Mouse (Mus musculus): ENCODE data around the gene Necap2.
A peak's percentile ranks its signal among the peaks of the same experiment; 100 is the strongest.

Gene Necap2

DNA sequence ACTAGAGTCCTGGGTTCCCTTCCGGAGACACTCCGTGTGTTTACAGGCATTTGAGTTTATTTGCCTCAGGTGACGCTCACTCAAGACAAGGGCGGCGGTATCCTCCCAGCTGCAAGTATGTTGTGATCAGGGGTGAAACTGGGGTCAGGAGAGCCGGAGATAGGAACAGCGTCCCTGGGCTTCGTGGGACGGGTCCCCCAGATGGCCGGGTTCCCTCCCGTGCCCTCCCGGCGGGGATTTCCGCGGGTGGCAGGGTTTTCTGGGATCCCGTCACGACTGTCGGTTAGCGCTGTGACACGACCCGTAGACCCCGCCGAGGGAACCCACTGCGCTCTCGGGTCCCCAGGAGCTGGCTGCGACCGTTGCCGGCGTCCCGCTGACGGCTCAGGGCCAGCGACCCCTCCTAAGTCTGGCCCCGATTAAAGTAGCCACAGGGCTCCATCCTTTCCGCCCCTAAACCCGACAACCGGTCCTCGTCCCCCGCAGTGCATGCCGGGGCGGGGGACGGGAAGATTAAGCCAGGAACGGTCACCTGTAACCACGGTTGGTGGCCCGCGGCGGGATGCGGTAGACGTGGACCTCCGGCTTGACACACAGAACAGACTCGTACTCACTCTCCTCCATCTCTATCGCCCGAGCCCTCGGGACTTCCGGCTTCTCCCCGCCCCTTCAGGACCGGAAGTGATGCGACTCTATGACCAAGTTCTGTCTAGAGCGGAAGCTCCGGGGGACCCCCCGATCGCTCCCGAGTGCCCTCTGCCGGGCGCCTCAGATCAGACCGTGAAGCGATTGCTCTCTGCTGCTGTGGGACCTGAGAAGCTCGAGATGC is at the start of gene Necap2:
Necap2 (minus strand) TSS at position 677 of the 829 bp plus-strand sequence.
- DNase-seq (ENCODE audit: low spot score): peak; percentile 92

DNA sequence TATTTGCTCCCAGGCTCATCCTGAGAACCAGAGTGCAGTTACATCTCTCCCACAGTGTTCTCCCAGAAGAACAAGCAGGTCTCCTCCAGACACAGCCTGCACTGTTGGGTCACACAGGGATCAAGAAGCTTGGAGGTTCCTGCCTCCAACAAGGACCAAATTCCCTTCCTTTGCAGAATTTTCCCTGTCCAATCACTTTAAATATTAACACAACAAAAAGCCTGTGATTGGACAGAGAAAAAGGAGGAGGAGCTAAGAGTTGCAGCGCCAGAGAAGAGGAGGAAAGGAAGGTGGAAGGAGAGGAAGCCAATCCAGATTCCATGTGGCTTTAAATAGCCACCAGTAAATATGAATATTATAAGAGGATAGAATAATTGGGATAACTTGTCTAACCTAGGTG is 44.9 kb upstream of the Necap2 start:
- DNase-seq (ENCODE audit: low spot score): no peak

DNA sequence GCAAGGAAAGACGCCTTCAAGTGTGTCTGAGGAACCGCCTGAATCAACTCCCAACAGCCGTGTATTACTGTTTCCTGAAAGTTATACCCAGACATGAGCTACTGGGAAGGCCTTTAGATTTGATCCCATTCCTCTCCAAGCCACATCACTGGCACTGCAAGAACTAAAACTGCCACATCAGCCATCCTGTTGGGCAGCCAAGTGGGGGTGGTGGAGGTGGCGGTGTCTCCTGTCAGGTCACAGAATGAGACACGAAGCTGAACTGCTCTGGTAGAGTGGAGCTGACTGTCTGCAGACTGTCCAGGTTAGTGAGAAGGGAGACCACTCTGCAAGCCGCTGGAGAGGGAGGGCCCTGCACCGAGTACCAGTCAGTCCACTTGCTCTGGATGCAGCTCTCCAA is 44.5 kb upstream of the Necap2 start:
- no peak for DNase-seq (ENCODE audit: low spot score)

DNA sequence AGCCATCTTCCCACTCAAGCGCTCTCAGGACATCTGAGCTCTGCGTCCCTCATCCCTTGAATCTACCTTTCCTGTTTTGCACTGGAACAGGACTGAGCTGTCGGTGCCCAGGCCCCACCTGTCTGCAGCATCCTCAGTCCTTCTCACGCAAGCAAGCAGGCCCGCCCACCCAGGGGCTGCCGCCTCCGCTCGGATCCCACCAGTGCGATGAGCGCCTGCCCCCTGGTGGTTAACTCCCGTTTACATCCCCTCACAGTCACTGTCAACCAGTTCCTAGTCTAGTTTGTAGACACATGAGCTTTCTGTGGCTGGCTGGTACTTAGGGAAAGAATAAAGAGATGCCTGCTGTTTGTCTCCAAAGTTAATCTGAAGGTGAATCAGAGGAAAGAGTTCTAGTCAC is 42.5 kb upstream of the Necap2 start:
- peak; percentile 59 for DNase-seq (ENCODE audit: low spot score)

DNA sequence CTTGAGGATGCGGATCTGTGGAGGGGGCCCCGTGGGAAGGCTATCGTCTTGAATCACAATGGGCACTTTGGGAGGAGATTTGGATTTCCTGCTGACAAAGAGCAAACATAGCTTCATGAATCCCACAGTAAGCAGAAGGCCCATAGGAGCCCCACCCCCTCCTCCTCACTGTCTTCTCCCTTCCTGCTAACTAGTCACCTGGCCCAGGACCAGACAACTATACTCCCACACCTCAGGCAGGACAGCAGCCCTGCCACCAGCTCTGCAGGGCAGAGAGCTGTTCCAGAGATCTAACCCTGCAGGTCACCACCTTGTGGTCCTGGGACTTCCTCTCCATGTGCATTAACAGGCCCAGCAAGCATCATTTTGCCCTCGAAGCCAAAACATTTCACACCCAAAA is 40.5 kb upstream of the Necap2 start:
- DNase-seq (ENCODE audit: low spot score): no peak

DNA sequence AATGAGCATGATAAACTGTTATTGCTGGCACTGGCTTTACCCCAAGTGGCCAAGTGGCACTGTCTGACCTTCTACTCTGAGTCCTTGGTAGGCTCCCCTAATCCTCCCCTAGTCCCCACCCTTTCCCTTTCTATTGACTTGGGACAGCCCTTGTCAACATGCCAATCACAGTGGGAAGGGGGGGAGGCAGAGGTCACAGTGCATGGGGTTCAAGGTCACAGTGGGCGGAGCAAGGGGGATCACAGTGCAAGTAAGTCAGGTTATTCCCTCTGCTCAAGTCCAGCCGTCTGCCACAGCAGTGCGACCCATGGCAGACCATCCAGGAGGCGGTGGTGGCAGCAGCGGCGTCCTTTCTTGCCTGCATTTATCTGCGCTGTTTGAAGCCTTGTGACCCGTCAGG is 37.2 kb upstream of the Necap2 start:
- DNase-seq (ENCODE audit: low spot score): no peak

DNA sequence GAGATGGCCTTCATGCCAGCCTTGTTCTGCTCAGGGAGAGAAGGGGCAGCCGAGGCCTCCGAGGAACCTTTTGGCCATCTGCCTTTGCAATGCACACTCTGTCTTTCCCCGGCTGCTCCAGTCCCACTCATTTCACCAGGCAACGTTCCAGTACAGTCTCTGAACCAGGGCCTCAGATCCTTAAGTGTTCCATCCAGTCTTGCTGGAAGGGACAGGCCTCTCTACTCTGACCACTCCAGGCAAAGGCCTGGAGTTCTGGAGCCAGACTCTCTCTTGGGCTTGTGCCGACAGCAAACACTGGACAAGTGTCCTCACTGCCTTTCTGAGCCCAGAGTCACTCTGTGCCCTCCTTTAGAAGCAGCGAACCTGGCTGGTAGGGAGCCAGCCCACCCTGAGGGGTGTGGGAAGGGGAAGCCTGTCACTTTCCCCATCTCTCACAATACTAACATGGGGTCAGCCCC is 36.4 kb upstream of the Necap2 start:
- DNase-seq (ENCODE audit: low spot score): peak; percentile 38

DNA sequence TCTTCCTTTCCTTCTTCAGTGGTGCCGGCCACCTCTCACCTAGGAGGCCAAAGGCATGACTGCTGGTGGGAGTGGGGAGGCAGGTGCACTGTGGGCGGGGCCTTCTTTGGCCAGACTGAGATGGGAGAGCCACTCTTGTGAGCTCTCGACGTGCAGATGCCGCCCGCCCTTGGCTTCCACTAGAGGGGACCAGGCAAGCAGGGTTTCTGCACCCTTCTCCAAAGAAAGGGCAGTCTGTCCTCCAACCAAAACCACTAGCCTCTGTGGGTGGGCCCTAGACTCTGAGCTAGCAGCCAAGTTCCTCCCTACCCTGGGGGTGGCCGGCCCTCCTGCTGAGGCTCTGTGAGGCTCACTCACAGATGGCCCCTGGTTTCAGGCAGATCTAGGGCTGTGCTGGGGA is 35.7 kb upstream of the Necap2 start:
- peak; percentile 28 for DNase-seq (ENCODE audit: low spot score)

DNA sequence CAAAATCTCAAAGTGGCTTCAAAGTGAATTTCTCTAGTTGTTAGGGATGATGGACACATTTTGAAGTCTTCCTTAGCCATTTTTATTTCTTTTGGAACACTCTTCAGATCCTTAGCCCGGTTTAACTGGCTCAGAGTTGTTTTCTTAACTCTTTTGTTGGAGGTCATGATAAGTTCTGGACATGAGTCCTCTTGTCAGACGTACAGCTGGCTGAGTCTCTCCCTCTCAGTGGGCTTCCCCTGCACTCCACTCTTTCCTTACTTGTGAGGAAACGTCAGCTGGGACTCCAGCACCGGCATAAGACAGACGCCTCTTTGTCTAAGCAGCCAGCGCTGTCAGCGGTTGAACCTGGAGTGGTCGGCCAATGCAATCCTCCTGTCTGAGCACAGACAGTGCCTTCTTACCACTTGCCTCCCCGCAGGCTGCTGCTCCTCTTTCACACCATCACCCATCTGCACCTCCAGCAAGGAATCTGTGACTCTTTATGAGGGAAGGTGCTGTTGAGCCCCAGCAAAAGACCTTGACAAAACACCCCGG is 30.1 kb upstream of the Necap2 start:
- no peak for DNase-seq (ENCODE audit: low spot score)

DNA sequence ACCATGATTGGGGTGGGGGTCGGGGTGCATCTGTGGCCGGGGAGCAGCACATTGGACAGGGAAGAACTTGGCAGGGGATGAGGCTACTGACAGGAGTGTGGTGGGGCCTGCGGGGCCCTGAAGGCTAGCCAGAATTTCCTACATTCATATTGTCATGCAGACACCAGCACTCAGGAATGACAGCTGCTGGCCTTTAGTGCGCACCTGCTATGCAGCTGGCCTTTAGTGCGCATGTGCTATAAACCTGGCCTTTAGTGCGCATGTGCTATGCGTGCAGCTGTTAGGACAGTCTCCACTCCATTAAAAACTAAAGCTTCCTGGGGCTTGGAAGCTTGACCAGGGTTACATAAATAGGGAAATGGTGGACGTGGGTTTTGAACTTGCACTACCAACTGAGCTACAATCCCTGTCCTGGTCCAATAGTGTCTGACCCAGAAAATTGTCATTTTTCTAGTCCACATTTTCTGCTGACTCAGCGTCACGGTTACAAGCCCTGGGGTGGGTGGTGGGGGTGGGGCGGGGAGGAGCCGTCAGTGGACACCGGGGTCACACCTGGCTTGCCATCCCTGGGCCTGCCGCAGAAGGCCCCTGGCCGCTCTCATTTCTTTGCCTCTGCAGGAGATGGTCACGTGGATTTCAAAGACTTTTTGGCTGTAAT is 28.5 kb upstream of the Necap2 start:
- no peak for DNase-seq (ENCODE audit: low spot score)

DNA sequence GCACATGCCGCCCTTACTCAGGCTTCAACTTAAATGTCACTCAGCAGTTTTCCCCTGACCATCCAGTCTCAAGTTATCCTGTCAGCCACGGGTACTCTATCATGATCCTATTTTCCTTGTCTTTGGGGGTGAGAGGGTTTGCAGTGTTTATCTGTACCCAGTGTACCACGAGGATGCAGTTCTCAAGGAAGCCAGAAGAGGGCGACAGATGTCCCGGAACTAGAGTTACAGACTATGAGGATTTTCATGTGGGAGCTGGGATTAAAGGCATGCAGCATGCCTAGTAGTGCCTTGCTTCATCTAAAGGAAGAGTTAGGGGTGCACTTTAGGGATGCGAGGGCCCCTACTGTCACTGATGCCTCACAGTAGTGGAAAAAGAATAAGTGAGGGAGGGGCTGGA is 23.7 kb upstream of the Necap2 start:
- no peak for DNase-seq (ENCODE audit: low spot score)

DNA sequence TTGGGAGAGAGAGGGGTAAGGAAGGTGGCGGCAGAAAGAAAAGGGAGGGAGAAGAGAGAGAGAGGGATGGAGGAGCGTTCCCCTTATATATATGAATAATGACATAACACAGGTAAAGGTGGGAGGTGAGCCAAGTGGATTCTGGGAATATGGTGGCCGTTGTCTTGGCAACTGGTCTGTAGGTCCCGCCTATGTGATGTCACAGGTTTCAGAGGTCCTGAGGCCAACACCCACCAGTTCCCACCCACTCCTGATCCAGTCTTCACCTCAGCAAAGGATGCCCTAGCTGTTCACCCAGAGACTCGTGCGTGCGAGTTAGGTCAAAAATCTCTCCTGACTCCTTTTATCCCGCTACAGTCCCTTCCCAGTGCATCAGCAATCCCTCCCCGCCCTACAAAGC is 23.1 kb upstream of the Necap2 start:
- no peak for DNase-seq (ENCODE audit: low spot score)

DNA sequence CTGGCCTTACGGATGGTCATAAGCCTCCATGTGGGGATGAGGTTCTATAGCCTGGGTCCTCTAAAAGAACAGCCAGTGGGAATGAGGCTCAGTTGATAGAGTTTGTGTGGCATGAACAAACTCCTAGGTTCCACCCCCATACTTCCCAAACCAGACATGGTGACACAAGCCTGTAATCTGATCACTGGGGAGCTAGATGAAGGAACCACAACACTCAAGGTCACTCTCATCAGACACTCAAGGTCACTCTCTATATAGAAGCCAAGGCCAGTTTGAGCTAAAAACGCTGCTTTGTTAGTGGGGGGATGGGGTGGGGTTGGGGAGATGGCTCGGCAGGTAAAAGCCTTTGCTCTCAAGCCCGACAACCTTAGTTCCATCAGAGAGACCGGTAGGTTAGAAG is 21.8 kb upstream of the Necap2 start:
- no peak for DNase-seq (ENCODE audit: low spot score)

DNA sequence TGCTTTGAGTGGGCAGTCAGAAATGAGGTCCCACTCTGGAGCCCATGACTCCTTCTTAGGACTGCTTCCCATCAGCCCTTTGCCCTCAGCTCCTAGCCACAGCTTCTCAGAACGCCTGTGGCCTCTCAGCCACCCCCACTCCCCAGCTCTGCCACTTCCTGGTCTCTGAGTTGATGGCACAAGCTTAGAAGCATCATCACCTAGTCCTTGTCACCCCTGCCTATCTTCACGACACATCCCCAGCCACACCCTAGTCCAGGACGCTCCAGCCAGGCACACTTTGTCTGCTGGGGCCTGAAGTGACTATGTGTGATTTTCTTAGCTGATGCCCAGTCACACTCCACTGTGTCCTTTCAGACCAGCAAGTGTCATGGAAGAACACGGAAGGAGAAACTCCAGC is 20.8 kb upstream of the Necap2 start:
- no peak for DNase-seq (ENCODE audit: low spot score)

DNA sequence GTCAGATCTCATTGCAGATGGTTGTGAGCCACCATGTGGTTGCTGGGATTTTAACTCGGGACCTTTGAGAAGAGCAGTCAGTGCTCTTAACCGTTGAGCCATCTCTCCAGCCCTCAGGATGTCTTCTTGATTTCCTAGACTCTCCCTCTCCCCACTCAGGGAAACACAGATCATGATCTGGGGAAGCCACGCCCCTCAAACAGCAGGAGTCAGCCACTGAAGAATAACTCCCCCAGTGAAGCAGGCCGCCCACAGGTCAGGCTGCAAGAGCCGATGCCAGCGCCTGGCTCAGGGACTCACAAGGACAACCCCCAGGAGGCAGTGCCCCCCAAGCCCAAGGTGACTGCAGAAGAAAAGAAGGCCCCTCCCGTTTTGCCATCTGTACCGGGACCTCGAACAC is 18.6 kb upstream of the Necap2 start:
- peak; percentile 29 for DNase-seq (ENCODE audit: low spot score)

DNA sequence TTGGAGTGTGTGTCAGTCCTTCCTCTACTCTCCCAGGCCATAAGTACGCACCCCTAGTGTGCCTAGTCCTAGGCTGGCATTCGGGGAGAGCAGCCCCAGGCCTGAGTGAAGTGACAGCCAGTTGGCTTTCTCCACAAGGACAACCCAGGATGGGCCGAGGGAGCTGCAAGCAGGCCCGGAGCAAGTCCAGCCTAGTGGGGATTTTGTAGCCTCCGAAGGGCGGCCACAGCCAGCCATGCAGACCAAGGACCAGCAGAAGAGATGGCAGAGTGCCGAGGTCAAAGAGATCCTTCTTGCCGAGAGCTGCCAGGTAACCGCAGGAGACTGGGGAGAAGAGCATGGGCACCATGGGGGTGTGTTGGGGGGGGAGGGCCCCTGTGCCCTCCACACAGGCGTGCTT is 16.9 kb upstream of the Necap2 start:
- DNase-seq (ENCODE audit: low spot score): no peak

DNA sequence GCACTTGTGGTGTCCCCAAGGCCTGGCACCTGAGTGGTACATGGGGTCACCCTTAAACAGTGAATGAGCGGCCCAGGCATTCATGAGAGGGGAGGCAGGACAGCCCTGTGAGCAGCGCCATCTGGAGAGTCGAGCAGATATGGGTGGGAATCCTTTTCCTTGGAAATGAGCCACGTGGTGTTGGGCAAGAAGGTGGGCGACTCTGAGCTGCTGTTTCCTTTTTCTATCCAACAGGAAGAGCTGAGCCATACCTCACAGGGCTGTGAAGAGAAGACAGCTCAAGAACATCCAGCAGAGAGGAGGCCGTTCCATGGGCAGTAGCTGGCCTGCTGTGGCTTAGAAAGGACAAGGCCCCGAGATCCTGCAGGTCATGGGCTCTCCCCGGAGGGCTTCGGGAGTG is 10.6 kb upstream of the Necap2 start:
- DNase-seq (ENCODE audit: low spot score): no peak

DNA sequence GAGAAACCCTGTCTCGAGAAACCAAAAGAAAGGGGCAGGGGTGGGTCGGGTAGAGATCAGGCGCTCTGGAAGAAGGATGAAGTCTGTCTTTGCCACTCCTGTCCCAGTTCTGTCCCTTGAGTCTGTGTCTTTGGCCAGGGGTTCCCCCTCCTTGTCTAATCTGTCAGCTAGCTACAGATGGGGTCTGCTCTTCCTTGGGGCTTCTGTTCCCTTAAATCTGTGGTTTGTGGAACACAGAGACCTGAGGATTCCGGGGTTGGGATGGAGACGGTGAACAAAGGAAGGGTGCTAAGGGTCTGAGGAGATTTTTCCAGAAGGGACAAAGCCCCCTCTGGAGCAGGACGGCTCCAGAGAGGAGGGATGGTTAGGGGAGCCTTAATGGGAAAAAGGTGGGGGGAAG is 9.9 kb upstream of the Necap2 start, which contains the start of gene Spata21:
Spata21 (plus strand) TSS at position 301 of the 400 bp plus-strand sequence.
- DNase-seq (ENCODE audit: low spot score): no peak

DNA sequence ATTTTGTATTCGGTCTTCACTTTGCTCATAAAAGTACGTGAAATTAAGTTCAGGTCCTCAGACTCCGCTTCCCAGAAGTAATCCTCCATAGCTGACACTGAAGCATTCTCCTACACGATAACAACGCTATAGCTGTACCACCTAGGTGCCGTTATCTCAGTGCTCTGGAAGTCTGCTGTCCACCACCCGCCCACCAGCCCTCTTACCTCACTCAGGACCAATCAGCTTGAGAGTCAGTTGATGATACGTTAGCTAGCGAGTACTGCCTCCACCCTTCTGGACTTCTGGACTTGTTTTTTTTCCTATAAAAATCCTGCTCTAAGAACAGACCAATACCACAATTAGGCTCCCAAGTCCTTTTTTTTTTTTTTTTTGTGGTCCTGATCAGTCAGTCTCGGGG is 8.7 kb upstream of the Necap2 start:
- no peak for DNase-seq (ENCODE audit: low spot score)

DNA sequence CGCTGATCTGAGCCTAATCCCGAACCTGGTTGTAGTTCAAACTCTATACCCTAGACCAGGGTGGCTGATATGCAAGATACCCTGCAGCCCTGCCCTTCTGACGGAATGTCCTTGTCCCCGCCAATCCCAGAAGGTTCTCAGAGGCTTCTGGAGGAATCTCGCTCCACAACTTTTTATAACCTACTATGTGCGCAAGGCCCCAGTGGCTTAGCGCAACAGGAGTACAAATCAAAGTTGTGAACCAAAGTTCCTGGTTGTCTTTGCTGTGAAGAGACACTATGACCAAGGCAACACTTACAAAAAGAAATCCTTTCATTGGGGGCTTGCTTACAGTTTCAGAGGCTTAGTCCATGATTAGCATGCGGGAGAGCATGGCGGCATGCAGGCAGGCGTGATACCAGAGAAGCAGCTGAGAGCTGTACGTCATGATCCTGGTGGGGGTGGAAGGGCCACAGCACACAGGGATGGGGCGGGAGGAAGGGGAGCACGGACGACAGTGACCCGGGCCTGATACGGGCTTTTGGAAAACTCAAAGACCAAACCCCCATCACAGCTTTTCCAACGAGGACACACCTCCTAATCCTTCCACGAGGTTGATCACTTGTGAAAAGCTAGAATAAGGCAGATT is 467 bp upstream of the Necap2 start:
- no peak for DNase-seq (ENCODE audit: low spot score)

DNA sequence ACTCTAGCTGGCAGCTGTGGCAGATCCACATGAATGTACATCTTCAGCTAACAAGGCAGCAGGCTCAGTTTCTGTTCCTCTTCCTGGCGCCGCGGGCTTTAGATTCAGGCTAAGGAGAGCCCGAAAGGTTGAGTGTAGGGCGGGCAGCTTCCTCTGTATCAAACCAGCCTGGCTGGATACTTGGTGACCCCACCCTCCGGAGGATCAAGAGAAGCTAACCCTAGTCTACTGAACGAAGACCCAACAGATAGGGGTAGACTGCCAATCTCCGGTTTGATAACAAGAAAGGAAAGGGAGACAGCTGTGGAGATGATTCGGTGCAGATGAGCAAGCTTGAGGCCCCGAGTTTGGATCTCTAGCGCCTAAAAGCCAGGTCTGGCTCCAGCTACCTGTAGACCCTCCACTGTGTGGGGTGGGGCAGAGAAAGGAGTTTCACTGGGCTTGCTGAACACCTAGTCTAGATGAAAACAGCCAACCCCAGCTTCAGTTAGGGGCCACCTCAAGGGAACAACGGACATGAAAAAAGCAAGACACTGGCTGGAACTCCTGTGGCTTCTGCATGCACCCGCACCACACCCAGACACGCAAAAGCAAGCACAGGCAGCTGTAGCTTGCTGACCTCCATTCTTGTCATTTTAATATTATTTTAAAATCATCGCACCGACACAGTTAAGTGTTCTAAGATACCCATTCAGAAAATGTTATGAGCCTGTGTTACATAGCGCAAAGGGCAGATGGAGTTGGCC is 1.2 kb downstream of the Necap2 start:
- no peak for DNase-seq (ENCODE audit: low spot score)

DNA sequence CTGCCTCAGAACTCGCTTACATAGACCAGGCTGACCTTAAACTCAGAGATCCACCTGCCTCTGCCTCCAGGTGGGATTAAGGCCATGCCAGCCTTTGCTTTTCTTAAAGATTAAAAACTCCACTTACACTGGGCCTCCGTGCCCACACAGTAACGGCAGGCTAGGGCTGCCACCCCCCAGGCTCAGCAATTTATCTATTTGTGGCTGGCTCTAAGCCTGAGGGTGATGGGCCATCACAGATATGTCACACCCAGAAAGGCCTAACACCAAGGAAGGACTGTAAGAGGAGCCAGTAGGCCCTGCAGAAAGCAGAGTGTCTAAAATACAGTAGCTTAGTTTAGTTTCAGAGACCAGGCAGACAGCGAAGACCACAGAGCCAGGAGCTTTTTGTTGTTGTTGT is 4.0 kb downstream of the Necap2 start:
- DNase-seq (ENCODE audit: low spot score): no peak
